Mouse (Mus musculus) monocyte, adult 2 months (primary cell): ENCODE data around the gene Cyp4b1.
"Not testable (repeated sequence)": the region's sequence is repeated elsewhere in the genome, so short reads cannot be mapped to it uniquely, and the experiment has no call there.

Experiments
- DNase-seq, 2 experiments: peaks; one replicate each; pipeline ENCODE4 v3.0.0; 2022; ENCODE audit warnings: low spot score in 2 of 2, low read depth in 1 of 2

Gene Cyp4b1

GRCm38 (mm10) chr4:115647580-115647979, at the start of gene Cyp4b1:
Cyp4b1 (minus strand) TSS chr4:115647723.
- DNase-seq, result no peak

DNA sequence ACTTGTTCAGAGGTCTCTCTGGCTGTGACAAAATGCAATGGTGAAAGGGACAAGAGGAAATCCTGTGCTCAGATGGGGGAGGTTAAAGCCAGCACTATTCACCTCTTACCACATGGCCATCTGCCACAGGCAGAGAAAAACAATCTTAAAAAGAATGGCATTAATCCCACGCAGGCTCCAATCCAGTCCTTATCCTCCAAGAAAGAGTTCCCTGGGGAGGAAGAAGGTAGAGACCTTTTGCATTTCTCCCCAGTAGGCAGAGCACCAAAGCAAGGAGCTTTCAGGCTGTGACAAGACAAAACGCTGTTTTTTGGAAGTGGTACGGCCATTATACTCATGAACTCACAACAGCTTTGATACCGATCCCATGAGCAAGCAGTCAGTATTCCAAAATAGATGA, 38.8 kb upstream of the Cyp4b1 start:
- DNase-seq, result no peak

GRCm38 (mm10) chr4:115659190-115659589, 11.7 kb upstream of the Cyp4b1 start:
- no peak for DNase-seq

GRCm38 (mm10) chr4:115657867-115658249, 10.3 kb upstream of the Cyp4b1 start:
- DNase-seq, result no peak

- DNase-seq, result no peak
Measured at GRCm38 (mm10) chr4:115657104-115657866, 9.8 kb upstream of the Cyp4b1 start.

- DNase-seq, result not testable (repeated sequence)
Measured at GRCm38 (mm10) chr4:115656535-115656922, 9.0 kb upstream of the Cyp4b1 start.

DNA sequence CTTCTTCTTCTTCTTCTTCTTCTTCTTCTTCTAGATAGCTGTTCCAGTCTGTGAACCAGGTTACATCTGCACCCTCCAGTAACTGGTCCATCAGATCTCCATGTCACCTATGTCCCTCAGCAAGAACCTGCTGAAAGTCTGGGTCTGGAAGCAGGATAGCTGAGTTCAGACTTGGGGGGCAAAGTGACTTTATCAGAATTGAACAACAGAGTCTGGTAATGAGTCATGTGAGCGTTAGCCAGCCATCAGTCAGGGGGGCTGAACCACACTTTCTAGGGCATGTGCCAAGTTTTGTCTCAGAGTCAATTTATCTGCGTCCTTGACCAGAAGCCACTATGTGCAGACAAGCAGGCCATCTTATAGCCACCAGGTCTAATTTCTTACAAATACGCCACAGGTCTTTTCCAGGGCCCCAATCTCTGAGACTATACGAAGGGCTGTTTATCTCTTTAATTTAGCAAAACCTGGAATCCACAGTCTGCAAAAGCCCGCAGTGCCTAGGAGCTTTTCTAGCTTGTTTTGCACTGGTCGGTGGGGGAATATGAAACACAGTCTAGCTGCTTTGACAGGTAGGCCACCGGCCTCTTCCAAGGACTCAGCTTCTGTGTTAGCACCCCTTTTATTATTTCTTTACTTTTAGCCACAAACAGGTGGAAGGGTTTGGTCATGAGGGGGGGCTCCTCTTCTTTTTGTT, 8.5 kb upstream of the Cyp4b1 start:
- DNase-seq, result not testable (repeated sequence)

DNA sequence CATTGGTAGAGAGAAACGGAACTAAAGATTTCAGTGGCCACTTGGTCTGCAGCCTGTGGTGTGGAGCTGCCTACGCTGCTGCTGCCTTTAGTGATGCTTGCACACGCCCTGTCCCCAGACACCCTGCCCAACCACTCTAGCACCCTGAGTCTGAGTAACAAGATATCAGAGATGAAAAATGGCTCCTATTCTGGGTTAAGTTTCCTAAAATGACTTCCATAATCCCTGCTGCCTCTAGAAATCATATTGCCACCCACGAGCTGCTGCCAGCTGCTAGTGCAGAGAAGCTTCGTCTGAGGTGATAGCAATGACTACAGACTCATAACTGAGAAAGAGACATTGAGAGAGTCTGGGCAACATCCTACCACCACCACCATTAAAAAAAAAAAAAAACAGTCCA, 3.3 kb upstream of the Cyp4b1 start:
- no peak for DNase-seq

- DNase-seq, result no peak
Measured at GRCm38 (mm10) chr4:115649344-115649743, 1.8 kb upstream of the Cyp4b1 start.

DNA sequence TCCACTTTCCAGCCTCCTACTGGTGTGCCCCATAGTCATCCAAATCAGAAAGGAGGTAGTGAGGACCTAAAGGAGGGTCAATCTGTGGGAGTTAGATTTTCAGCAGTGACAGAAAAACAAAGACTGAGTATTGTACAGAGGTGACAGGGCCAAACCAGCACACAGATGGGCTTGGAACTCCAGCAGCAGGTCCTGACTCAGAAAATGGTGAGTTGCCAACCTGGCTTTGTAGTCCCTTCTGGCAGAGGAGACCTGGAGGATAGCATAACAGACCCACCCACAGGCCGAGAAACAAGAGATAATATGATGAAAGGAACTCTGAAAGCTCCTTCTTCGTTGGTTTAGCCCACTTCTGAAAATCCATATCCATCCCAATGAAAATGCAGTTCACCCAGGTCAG, 1.2 kb upstream of the Cyp4b1 start:
- DNase-seq, result no peak

DNA sequence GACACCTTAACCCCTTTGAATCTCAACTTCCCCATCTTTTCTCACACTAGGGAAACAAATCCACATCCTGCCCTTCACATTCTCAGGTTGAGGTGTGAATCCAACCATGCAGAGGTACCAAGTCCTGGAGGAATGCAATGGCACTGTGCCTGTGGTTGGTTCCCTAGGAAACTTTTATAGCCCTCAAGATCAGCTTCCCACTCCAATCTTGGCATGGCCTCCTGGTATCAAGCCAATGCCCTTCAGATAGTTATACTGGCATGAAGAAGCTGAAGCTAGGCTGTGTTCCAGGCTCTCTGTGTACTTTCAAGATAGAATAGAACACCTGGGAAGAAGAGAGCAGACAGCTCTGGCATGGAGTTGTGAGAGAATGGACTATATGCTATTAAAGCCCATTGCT, 2.2 kb downstream of the Cyp4b1 start:
- DNase-seq, result no peak

DNA sequence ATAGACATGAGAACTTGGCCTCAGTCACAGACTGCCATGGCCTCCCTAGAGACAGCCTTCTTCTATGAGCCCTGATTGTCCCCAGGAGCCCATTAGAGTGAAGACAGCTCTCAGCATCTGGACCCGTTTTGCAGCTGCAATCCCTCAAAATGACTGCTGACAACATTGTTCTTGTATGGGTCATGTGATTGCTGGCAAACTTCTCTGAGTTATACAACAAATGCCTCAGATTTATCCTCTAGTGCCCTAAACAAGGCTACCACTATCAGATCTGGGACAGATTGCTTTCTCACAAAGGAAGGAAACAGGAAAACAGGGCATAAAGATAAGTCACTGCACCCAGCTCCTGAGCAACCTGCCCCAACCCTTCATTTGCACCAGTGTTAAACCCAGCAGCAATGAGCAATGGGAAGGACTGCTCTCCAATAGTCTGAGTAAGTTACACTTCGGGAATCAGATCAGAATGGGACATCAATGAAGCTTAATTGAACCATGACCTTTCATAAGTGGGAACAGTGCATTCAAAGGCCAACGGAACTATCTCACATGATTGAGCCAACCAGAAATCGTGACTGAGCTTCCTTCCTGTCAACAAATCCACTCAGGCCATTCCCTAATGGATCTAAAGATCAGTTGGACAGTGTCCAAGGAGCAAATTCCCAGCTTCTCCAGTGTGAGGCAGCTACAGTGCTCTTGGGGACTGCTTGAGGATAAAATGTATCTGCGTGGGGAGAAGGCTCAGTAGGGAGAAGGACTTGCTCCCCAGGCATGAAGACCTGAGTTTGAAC, 4.4 kb downstream of the Cyp4b1 start:
- no peak for DNase-seq

DNA sequence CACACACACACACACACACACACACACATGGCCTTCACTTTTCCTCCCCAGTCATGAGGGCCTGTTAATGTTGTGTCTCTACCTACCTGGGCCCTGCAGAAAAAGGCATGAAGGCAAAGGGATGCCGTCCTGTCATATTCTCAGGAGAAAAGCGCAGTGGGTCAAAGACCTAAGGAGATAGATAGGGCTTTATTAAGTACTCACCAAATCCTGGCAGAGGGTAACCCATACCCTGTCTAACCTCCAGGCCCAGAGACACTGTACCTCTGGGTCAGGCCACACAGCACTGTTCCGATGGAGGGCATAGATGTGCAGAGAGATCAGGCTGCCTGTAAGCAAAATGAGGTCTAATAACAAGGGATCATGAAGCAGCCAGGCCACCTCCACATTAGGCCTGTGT, 22.0 kb downstream of the Cyp4b1 start:
- DNase-seq, result not testable (repeated sequence)

DNA sequence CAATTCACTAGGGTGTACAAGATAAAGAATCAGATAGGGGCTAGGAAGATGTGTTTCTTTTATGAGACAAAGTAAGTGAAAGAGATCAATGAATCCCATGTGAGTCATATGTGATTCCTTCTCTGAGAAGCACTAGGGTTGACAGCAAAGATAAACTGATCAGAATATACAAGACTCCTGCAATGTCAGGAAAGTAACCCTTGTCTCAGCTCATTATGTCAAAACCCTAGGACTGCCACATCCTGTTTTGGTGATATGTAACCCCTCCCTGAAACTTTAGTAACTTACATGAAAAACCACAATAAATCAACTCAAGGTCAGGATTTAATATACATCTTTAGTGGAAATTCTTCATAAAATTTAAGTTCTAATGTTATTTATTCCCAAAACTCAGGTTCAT, 33.5 kb downstream of the Cyp4b1 start:
- DNase-seq, result no peak

- DNase-seq, result not testable (repeated sequence)
Measured at GRCm38 (mm10) chr4:115600611-115601010, 46.9 kb downstream of the Cyp4b1 start, which contains the start of gene Cyp4a32. Cyp4a32 (plus strand) TSS chr4:115600969.

DNA sequence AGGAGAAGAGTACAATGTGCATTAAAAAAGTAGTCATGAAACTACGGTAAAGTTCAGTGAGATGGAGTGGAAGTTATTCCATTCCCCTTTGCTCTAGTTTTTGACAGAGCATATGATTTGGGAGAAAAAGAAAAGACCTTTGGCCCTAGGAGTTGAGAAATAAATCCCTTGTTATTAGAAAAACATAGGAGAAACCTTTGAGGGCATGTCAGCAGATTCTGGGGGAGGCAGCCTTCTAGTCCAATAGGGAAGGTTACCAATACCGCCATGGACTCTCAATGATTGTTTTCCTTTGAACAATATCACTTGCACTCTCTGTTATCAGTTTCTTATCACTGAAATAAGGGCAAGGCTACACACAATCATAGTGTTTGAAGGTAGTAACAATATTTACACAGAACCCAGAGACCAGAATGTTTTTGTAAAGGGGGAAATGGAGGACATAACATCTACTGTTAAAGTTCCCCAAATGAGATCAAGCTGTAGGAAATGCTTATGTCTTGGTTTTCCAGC, 50.6 kb downstream of the Cyp4b1 start:
- no peak for DNase-seq

- no peak for DNase-seq
Measured at GRCm38 (mm10) chr4:115596357-115596756, 51.2 kb downstream of the Cyp4b1 start.

GRCm38 (mm10) chr4:115583036-115583435, 64.5 kb downstream of the Cyp4b1 start:
- no peak for DNase-seq

DNA sequence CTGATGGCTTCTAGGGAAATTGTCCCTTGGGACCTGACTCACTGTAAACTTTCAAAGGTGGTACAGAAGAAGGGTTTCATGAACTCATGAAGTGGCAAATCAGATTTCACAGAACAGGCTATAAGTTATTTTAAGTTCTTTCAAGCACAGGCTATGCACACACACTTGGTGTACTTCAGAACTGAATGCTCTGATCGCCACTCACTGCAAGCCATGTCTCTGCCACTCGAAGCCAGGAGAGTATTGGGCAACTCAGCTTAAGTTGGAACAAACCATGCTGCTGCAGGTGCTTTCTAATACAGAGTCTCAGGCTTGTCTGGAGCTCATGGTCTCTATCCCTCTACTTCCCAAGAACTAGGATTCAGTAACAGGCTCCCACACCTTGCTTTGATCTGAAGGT, 71.7 kb downstream of the Cyp4b1 start:
- DNase-seq, result no peak

DNA sequence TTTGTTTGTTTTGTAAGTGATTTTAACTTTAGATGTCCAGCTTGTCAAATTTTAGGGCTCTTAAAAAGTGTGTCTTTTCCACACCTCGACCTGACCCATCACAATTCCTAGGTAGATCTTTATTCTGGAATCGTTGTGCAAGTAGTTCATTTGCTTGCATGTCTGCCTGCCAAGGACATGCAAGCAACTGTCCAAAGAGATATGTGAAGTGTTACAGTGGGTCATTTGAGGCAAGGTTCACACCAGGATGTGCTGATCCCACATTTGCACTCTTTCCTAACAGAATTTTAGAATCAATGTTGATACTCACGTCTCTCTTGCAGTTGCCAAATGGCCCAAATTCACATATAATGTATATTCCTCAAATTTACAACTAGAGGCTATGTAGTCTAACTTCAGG, 72.3 kb downstream of the Cyp4b1 start:
- DNase-seq, result no peak
